Mouse (Mus musculus): ENCODE results near the gene Mrps14. TPM values are rescaled to one million over a fixed set of nuclear protein-coding genes. Genes with fewer than 3 reads are reported as not detected.

The Mrps14 gene
- polyA plus RNA-seq, 1 experiment from 2014 or later, result 224 TPM

- no peak for ATAC-seq
Observed at GRCm38 (mm10) chr1:160176903-160177302, 18.1 kb upstream of the Mrps14 start.

GRCm38 (mm10) chr1:160181216-160181615, 13.8 kb upstream of the Mrps14 start:
- no peaks in the 10 kb centered on the region for H3K27me3 ChIP-seq (replicated peaks; ENCODE audit: control insufficient read depth, insufficient read depth, low read length)
- H3K27ac ChIP-seq (ENCODE audit: low read depth, low read length), result no peak overlapping the region
- H3K4me3 ChIP-seq (ENCODE audit: low read depth, low read length), result no peak overlapping the region
- H3K4me1 ChIP-seq (ENCODE audit: control insufficient read depth, insufficient read depth, low read length), result no peaks in the 10 kb centered on the region
- no peak for ATAC-seq
- H3K4me2 ChIP-seq (ENCODE audit: low read length), result no peak overlapping the region
- no peak for DNase-seq (ENCODE audit: low spot score)
- 73% methylated on average over 4 of the region's 4 CpGs for WGBS
- no peak overlapping the region for H3K9ac ChIP-seq (ENCODE audit: low read length)
- no peaks in the 10 kb centered on the region for H3K9me3 ChIP-seq (replicated peaks; ENCODE audit: control insufficient read depth, low read length)
- no peaks in the 10 kb centered on the region for H3K36me3 ChIP-seq (ENCODE audit: control insufficient read depth, insufficient read depth, low read length)

More at GRCm38 (mm10) chr1:160176903-160177302, 18.1 kb upstream of the Mrps14 start:
- Histone ChIP-seq H3K36me3 (ENCODE audit: control insufficient read depth, insufficient read depth, low read length) (no peaks in the 10 kb centered on the region), H3K4me3 (ENCODE audit: low read depth, low read length) (no peak overlapping the region), H3K27ac (ENCODE audit: low read depth, low read length) (no peak overlapping the region), H3K4me2 (ENCODE audit: low read length) (no peak overlapping the region), H3K9ac (ENCODE audit: low read length) (no peak overlapping the region), H3K4me1 (ENCODE audit: control insufficient read depth, insufficient read depth, low read length) (no peaks in the 10 kb centered on the region), H3K9me3 (replicated peaks; ENCODE audit: control insufficient read depth, low read length) (no peaks in the 10 kb centered on the region), H3K27me3 (replicated peaks; ENCODE audit: control insufficient read depth, insufficient read depth, low read length) (no peaks in the 10 kb centered on the region)
- DNase-seq (ENCODE audit: low spot score), result no peak
- 71% methylated on average over 8 of the region's 8 CpGs for WGBS

- Histone ChIP-seq H3K9ac (ENCODE audit: low read length) (no peak overlapping the region), H3K4me1 (ENCODE audit: control insufficient read depth, insufficient read depth, low read length) (no peaks in the 10 kb centered on the region), H3K9me3 (replicated peaks; ENCODE audit: control insufficient read depth, low read length) (no peaks in the 10 kb centered on the region), H3K4me2 (ENCODE audit: low read length) (no peak overlapping the region), H3K27ac (ENCODE audit: low read depth, low read length) (no peak overlapping the region), H3K4me3 (ENCODE audit: low read depth, low read length) (no peak overlapping the region), H3K27me3 (replicated peaks; ENCODE audit: control insufficient read depth, insufficient read depth, low read length) (no peaks in the 10 kb centered on the region), H3K36me3 (ENCODE audit: control insufficient read depth, insufficient read depth, low read length) (no peaks in the 10 kb centered on the region)
- DNase-seq (ENCODE audit: low spot score) (peak; percentile 81), ATAC-seq (peak; percentile 88)
- 20% methylated on average over 5 of the region's 5 CpGs for WGBS
Observed at GRCm38 (mm10) chr1:160184506-160184905, 10.5 kb upstream of the Mrps14 start.

DNA sequence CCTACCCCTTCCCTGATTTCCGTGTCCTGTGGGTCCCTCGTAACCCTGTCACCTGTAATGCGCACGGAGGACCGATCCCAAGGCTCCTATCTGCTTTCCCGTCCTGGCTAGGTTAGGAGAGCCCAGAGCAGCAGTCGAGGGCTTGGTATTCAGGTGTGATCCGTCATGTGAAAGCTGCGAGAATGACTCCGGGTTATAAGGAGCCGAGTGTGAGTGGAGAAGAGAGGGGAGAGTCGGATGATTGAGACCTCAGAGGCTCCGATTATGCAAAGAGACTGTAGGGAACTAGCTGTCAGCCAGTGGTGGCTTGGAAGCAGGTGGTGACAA, 285 bp downstream of the Mrps14 start:
- Histone ChIP-seq H3K9ac (ENCODE audit: low read length) (peak overlapping the region; percentile 85), H3K36me3 (ENCODE audit: control insufficient read depth, insufficient read depth, low read length) (peaks cover 27% of the 10 kb centered on the region), H3K4me2 (ENCODE audit: low read length) (peak overlapping the region; percentile 78), H3K4me1 (ENCODE audit: control insufficient read depth, insufficient read depth, low read length) (peaks cover 3% of the 10 kb centered on the region; the same call in 1 of the 2 replicates), H3K9me3 (replicated peaks; ENCODE audit: control insufficient read depth, low read length) (no peaks in the 10 kb centered on the region), H3K27ac (ENCODE audit: low read depth, low read length) (peak overlapping the region; percentile 60; the same call in 1 of the 2 replicates), H3K27me3 (replicated peaks; ENCODE audit: control insufficient read depth, insufficient read depth, low read length) (no peaks in the 10 kb centered on the region), H3K4me3 (ENCODE audit: low read depth, low read length) (peak overlapping the region; percentile 83)
- no peak for ATAC-seq
- DNase-seq (ENCODE audit: low spot score), result no peak
- under 1% methylated on average over 13 of the region's 13 CpGs for WGBS

DNA sequence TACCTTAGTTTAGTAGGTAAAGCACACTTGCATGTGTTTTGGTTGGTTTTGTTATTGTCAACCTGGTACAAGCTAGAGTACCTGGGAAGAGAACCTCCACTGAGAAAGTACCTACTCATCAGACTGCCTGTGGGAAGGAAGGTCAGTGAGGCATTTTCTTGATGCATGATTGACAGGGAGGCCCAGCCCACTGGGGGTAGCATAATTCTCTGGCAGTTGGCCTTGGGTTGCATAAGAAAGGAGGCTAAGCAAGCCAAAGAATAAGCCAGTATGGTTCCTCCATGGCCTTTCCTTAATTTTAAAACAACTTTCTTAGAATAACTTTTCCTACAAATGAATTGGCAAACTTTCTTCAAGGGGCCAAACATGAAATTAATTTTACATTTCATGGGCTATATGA, 10.5 kb downstream of the Mrps14 start:
- Histone ChIP-seq H3K4me2 (ENCODE audit: low read length) (no peak overlapping the region), H3K4me3 (ENCODE audit: low read depth, low read length) (no peak overlapping the region), H3K9me3 (replicated peaks; ENCODE audit: control insufficient read depth, low read length) (no peaks in the 10 kb centered on the region), H3K27me3 (replicated peaks; ENCODE audit: control insufficient read depth, insufficient read depth, low read length) (no peaks in the 10 kb centered on the region), H3K36me3 (ENCODE audit: control insufficient read depth, insufficient read depth, low read length) (peaks cover 67% of the 10 kb centered on the region), H3K4me1 (ENCODE audit: control insufficient read depth, insufficient read depth, low read length) (peaks cover 10% of the 10 kb centered on the region), H3K27ac (ENCODE audit: low read depth, low read length) (no peak overlapping the region), H3K9ac (ENCODE audit: low read length) (no peak overlapping the region)
- no peak for ATAC-seq
- no peak for DNase-seq (ENCODE audit: low spot score)

DNA sequence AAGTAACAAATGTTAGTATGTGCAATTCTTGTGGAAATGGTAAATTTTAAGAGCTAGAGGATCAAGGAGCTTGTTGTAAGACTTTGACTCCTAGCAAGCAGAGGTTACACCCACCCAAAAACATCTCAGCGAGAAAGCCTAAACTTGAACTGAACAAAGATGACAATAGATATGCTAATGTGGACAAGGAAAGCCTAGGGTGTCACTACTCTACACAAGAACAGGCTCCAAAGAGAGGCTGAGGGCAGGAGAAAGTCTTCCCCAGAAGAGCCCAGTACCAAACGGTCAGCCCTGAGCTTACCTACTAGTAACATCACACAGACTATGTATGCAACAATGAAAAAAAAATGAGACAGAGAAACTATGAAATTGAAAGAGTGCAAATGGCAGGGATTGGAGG, 14.8 kb downstream of the Mrps14 start:
- H3K4me2 ChIP-seq (ENCODE audit: low read length), result peak overlapping the region; percentile 21; the same call in 1 of the 2 replicates
- no peaks in the 10 kb centered on the region for H3K9me3 ChIP-seq (replicated peaks; ENCODE audit: control insufficient read depth, low read length)
- WGBS, result 6% methylated on average over 2 of the region's 2 CpGs
- H3K9ac ChIP-seq (ENCODE audit: low read length), result 0 out of 2 replicates have a peak overlapping the region, but pooled peaks have one; percentile 29
- peaks cover 31% of the 10 kb centered on the region for H3K36me3 ChIP-seq (ENCODE audit: control insufficient read depth, insufficient read depth, low read length)
- peaks cover 22% of the 10 kb centered on the region for H3K4me1 ChIP-seq (ENCODE audit: control insufficient read depth, insufficient read depth, low read length)
- H3K27me3 ChIP-seq (replicated peaks; ENCODE audit: control insufficient read depth, insufficient read depth, low read length), result no peaks in the 10 kb centered on the region
- no peak overlapping the region for H3K27ac ChIP-seq (ENCODE audit: low read depth, low read length)
- no peak for ATAC-seq
- no peak overlapping the region for H3K4me3 ChIP-seq (ENCODE audit: low read depth, low read length)
- DNase-seq (ENCODE audit: low spot score), result no peak

DNA sequence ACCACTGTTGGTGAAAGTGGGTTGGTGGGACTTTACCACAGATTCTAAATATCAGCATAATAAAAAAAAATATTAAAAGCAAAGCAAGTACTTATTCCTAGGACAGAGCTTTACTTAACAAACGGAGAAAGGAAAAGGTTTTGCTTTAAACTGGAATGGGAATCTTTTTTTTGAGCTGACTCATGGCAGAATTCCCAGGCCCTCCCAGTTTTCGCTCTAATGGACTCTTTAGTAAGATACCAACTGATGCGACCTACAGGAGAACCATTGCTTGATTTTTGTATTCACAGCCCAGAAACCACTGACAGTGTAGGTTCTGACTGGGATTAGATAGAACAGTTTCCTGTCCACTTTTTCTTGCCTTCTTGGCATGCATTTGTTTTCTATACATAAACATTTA, 15.6 kb downstream of the Mrps14 start:
- ATAC-seq (no peak), DNase-seq (ENCODE audit: low spot score) (no peak)
- Histone ChIP-seq H3K9ac (ENCODE audit: low read length) (peak overlapping the region; percentile 90; the same call in 1 of the 2 replicates), H3K4me3 (ENCODE audit: low read depth, low read length) (peak overlapping the region; percentile 79), H3K27ac (ENCODE audit: low read depth, low read length) (no peak overlapping the region), H3K27me3 (replicated peaks; ENCODE audit: control insufficient read depth, insufficient read depth, low read length) (no peaks in the 10 kb centered on the region), H3K4me2 (ENCODE audit: low read length) (peak overlapping the region; percentile 68), H3K9me3 (replicated peaks; ENCODE audit: control insufficient read depth, low read length) (no peaks in the 10 kb centered on the region), H3K36me3 (ENCODE audit: control insufficient read depth, insufficient read depth, low read length) (peaks cover 25% of the 10 kb centered on the region), H3K4me1 (ENCODE audit: control insufficient read depth, insufficient read depth, low read length) (peaks cover 22% of the 10 kb centered on the region)
- WGBS, result 42% methylated on average over 3 of the region's 3 CpGs

GRCm38 (mm10) chr1:160211597-160212122, 16.6 kb downstream of the Mrps14 start:
- no peak for DNase-seq (ENCODE audit: low spot score)
- no peak for ATAC-seq
- peak overlapping the region; percentile 90 for H3K9ac ChIP-seq (ENCODE audit: low read length)
- H3K27me3 ChIP-seq (replicated peaks; ENCODE audit: control insufficient read depth, insufficient read depth, low read length), result no peaks in the 10 kb centered on the region
- peak overlapping the region; percentile 79 for H3K4me3 ChIP-seq (ENCODE audit: low read depth, low read length)
- H3K4me1 ChIP-seq (ENCODE audit: control insufficient read depth, insufficient read depth, low read length), result peaks cover 22% of the 10 kb centered on the region
- H3K4me2 ChIP-seq (ENCODE audit: low read length), result peak overlapping the region; percentile 68
- H3K9me3 ChIP-seq (replicated peaks; ENCODE audit: control insufficient read depth, low read length), result no peaks in the 10 kb centered on the region
- peak overlapping the region; percentile 99; the same call in 1 of the 2 replicates for H3K27ac ChIP-seq (ENCODE audit: low read depth, low read length)
- 2% methylated on average over 8 of the region's 8 CpGs for WGBS
- H3K36me3 ChIP-seq (ENCODE audit: control insufficient read depth, insufficient read depth, low read length), result peaks cover 14% of the 10 kb centered on the region

GRCm38 (mm10) chr1:160212123-160212691, 17.2 kb downstream of the Mrps14 start:
- Histone ChIP-seq H3K4me1 (ENCODE audit: control insufficient read depth, insufficient read depth, low read length) (peaks cover 22% of the 10 kb centered on the region), H3K4me2 (ENCODE audit: low read length) (peak overlapping the region; percentile 68), H3K36me3 (ENCODE audit: control insufficient read depth, insufficient read depth, low read length) (peaks cover 8% of the 10 kb centered on the region), H3K9me3 (replicated peaks; ENCODE audit: control insufficient read depth, low read length) (no peaks in the 10 kb centered on the region), H3K4me3 (ENCODE audit: low read depth, low read length) (peak overlapping the region; percentile 79), H3K27ac (ENCODE audit: low read depth, low read length) (peak overlapping the region; percentile 99), H3K27me3 (replicated peaks; ENCODE audit: control insufficient read depth, insufficient read depth, low read length) (no peaks in the 10 kb centered on the region), H3K9ac (ENCODE audit: low read length) (peak overlapping the region; percentile 90)
- 0% methylated on average over 41 of the region's 45 CpGs for WGBS
- ATAC-seq (peak; percentile 71), DNase-seq (ENCODE audit: low spot score) (peak; percentile 53)
